Mouse (Mus musculus) embryonic facial prominence, embryonic 14.5 days (tissue): Measurements from ENCODE around the gene Itga9. TPM values are rescaled to one million over a fixed set of nuclear protein-coding genes. Genes with fewer than 3 reads are reported as not detected.

Experiments used
- ATAC-seq: fragments of 200-750 bp; cut with Nextera tagmentation; 2 replicates; pipeline ENCODE4 v1.8.0; 2017; ENCODE audit warnings: low read depth, moderate number of reproducible peaks, moderate TSS enrichment
- DNase-seq: peaks from one replicate; pipeline ENCODE4 v3.0.0-alpha.2; 2015; ENCODE audit warnings: low spot score
- H3K27ac ChIP-seq: fragments of 300-500 bp; sonication (generic); replicated peaks from 2 replicates; pipeline ENCODE4 v1.5.1; 2014; ENCODE audit warnings: low read depth, mild to moderate bottlenecking, low read length, moderate library complexity
- H3K27me3 ChIP-seq: fragments of 300-500 bp; sonication (generic); replicated peaks from 2 replicates; pipeline ENCODE4 v1.6.1; 2014; ENCODE audit warnings: low read length; ENCODE audit not compliant: control insufficient read depth, insufficient read depth
- H3K36me3 ChIP-seq: fragments of 300-500 bp; sonication (generic); 2 replicates; pipeline ENCODE4 v1.6.1; 2014; ENCODE audit warnings: low read length, mixed read lengths; ENCODE audit not compliant: control insufficient read depth, insufficient read depth
- H3K4me1 ChIP-seq: fragments of 300-500 bp; sonication (generic); 2 replicates; pipeline ENCODE4 v1.6.1; 2014; ENCODE audit warnings: antibody characterized with exemption, low read length; ENCODE audit not compliant: control insufficient read depth, insufficient read depth
- H3K4me2 ChIP-seq: fragments of 300-500 bp; sonication (generic); 2 replicates; pipeline ENCODE4 v1.6.1; 2014; ENCODE audit warnings: low read depth, mild to moderate bottlenecking, low read length, moderate library complexity, mixed read lengths
- H3K4me3 ChIP-seq: fragments of 300-500 bp; sonication (generic); 2 replicates; pipeline ENCODE4 v1.5.1; 2014; ENCODE audit warnings: low read depth, mild to moderate bottlenecking, low read length
- H3K9ac ChIP-seq: fragments of 300-500 bp; sonication (generic); 2 replicates; pipeline ENCODE4 v1.6.1; 2014; ENCODE audit warnings: low read depth, mild to moderate bottlenecking, low read length, moderate library complexity, mixed read lengths
- H3K9me3 ChIP-seq: fragments of 300-500 bp; sonication (generic); 2 replicates; pipeline ENCODE4 v1.6.1; 2016; ENCODE audit warnings: low read length; ENCODE audit not compliant: control insufficient read depth
- WGBS: fragments of 180-500 bp; shearing (Covaris S2); extraction: QIAGEN DNeasy Blood & Tissue Kit; methylation state at CpG from one replicate; pipeline ENCODE4 v1.1.7; 2014; 5-methylcytosine and 5-hydroxymethylcytosine counted together
- polyA plus RNA-seq: library from polyadenylated mRNA; unstranded; fragments of >200 nt; fragmentation: Nextera tagmentation; extraction: Ambion mirVana; gene quantifications from 2 replicates; pipeline ENCODE4 v1.2.1, GENCODE M21; 2014

The Itga9 gene
- polyA plus RNA-seq, 1 experiment from 2014 or later: 13.7 TPM

GRCm38 (mm10) chr9:118623483-118623882 lies 17.0 kb downstream of the Itga9 start:
- Histone ChIP-seq H3K9ac (no peak overlapping the region), H3K36me3 (peaks cover 16% of the 10 kb centered on the region), H3K4me2 (no peak overlapping the region), H3K4me1 (peaks cover 15% of the 10 kb centered on the region; the same call in 1 of the 2 replicates), H3K27me3 (no peaks in the 10 kb centered on the region), H3K9me3 (no peaks in the 10 kb centered on the region), H3K27ac (no peak overlapping the region), H3K4me3 (no peak overlapping the region)
- ATAC-seq (0 out of 2 replicates have a peak, but pooled peaks have one; percentile 42), DNase-seq (no peak)
- WGBS: 45% methylated on average over 9 of the region's 9 CpGs

GRCm38 (mm10) chr9:118624146-118624545 lies 17.7 kb downstream of the Itga9 start:
- Histone ChIP-seq H3K4me1 (peaks cover 15% of the 10 kb centered on the region; the same call in 1 of the 2 replicates), H3K27me3 (no peaks in the 10 kb centered on the region), H3K27ac (no peak overlapping the region), H3K4me2 (no peak overlapping the region), H3K9ac (no peak overlapping the region), H3K9me3 (no peaks in the 10 kb centered on the region), H3K4me3 (no peak overlapping the region), H3K36me3 (peaks cover 18% of the 10 kb centered on the region)
- ATAC-seq: no peak
- WGBS: 24% methylated on average over 7 of the region's 7 CpGs
- DNase-seq: peak; percentile 26

GRCm38 (mm10) chr9:118629763-118630379 lies 23.4 kb downstream of the Itga9 start:
- H3K4me3 ChIP-seq: no peak overlapping the region
- H3K27me3 ChIP-seq: no peaks in the 10 kb centered on the region
- H3K36me3 ChIP-seq: peaks cover 40% of the 10 kb centered on the region
- DNase-seq (no peak), ATAC-seq (no peak)
- 56% methylated on average over 6 of the region's 6 CpGs for WGBS
- H3K4me2 ChIP-seq: no peak overlapping the region
- no peaks in the 10 kb centered on the region for H3K9me3 ChIP-seq
- H3K4me1 ChIP-seq: peaks cover under 1% of the 10 kb centered on the region; the same call in 1 of the 2 replicates
- no peak overlapping the region for H3K27ac ChIP-seq
- no peak overlapping the region for H3K9ac ChIP-seq

GRCm38 (mm10) chr9:118631775-118632757 lies 25.6 kb downstream of the Itga9 start:
- 0 out of 2 replicates have a peak, but pooled peaks cover 7% of the 10 kb centered on the region for H3K9me3 ChIP-seq
- no peak overlapping the region for H3K9ac ChIP-seq
- DNase-seq (no peak), ATAC-seq (no peak)
- H3K4me1 ChIP-seq: no peaks in the 10 kb centered on the region; the same call in 1 of the 2 replicates
- H3K27ac ChIP-seq: no peak overlapping the region
- H3K4me3 ChIP-seq: no peak overlapping the region
- peaks cover 58% of the 10 kb centered on the region for H3K36me3 ChIP-seq
- WGBS: 76% methylated on average over 6 of the region's 6 CpGs
- H3K4me2 ChIP-seq: no peak overlapping the region
- no peaks in the 10 kb centered on the region for H3K27me3 ChIP-seq

- DNase-seq: no peak
- peaks cover 58% of the 10 kb centered on the region for H3K36me3 ChIP-seq
- 77% methylated on average over 14 of the region's 14 CpGs for WGBS
Observed at GRCm38 (mm10) chr9:118632758-118633143, 26.3 kb downstream of the Itga9 start.

GRCm38 (mm10) chr9:118638642-118639210 lies 32.2 kb downstream of the Itga9 start:
- H3K4me1 ChIP-seq: no peaks in the 10 kb centered on the region
- ATAC-seq (no peak), DNase-seq (no peak)
- H3K4me2 ChIP-seq: no peak overlapping the region
- peaks cover 59% of the 10 kb centered on the region for H3K36me3 ChIP-seq
- no peak overlapping the region for H3K27ac ChIP-seq
- H3K27me3 ChIP-seq: no peaks in the 10 kb centered on the region
- no peak overlapping the region for H3K9ac ChIP-seq
- H3K4me3 ChIP-seq: no peak overlapping the region
- 70% methylated on average over 5 of the region's 5 CpGs for WGBS
- peaks cover 16% of the 10 kb centered on the region; the same call in 1 of the 2 replicates for H3K9me3 ChIP-seq

More at GRCm38 (mm10) chr9:118632758-118633143, 26.3 kb downstream of the Itga9 start:
- H3K9me3 ChIP-seq: 0 out of 2 replicates have a peak, but pooled peaks cover 7% of the 10 kb centered on the region
- no peak overlapping the region for H3K4me3 ChIP-seq
- no peaks in the 10 kb centered on the region for H3K27me3 ChIP-seq
- H3K9ac ChIP-seq: no peak overlapping the region
- H3K4me2 ChIP-seq: no peak overlapping the region
- ATAC-seq: no peak
- H3K27ac ChIP-seq: no peak overlapping the region
- no peaks in the 10 kb centered on the region; the same call in 1 of the 2 replicates for H3K4me1 ChIP-seq

- Histone ChIP-seq H3K4me2 (no peak overlapping the region), H3K9ac (no peak overlapping the region), H3K4me3 (no peak overlapping the region), H3K36me3 (peaks cover 6% of the 10 kb centered on the region), H3K9me3 (no peaks in the 10 kb centered on the region), H3K27ac (no peak overlapping the region), H3K4me1 (no peaks in the 10 kb centered on the region), H3K27me3 (no peaks in the 10 kb centered on the region)
- DNase-seq (no peak), ATAC-seq (no peak)
- 86% methylated on average over 17 of the region's 17 CpGs for WGBS
Observed at GRCm38 (mm10) chr9:118645698-118646355, 39.3 kb downstream of the Itga9 start.

GRCm38 (mm10) chr9:118647495-118647894 lies 41.0 kb downstream of the Itga9 start:
- H3K9me3 ChIP-seq: no peaks in the 10 kb centered on the region
- ATAC-seq (no peak), DNase-seq (no peak)
- H3K4me1 ChIP-seq: peaks cover 15% of the 10 kb centered on the region
- WGBS: 74% methylated on average over 3 of the region's 3 CpGs
- no peak overlapping the region for H3K4me2 ChIP-seq
- H3K27ac ChIP-seq: no peak overlapping the region
- H3K4me3 ChIP-seq: no peak overlapping the region
- H3K36me3 ChIP-seq: peaks cover 6% of the 10 kb centered on the region
- no peak overlapping the region for H3K9ac ChIP-seq
- H3K27me3 ChIP-seq: no peaks in the 10 kb centered on the region
